Mouse (Mus musculus): ENCODE results near the gene Ankrd13a. TPM values are rescaled to one million over a fixed set of nuclear protein-coding genes. Genes with fewer than 3 reads are reported as not detected.

Ankrd13a gene
- polyA plus RNA-seq, 1 experiment from 2014 or later, result 79.3 TPM

- Histone ChIP-seq H3K9ac (no peak overlapping the region), H3K9me3 (no peaks in the 10 kb centered on the region), H3K27ac (no peak overlapping the region), H3K36me3 (peaks cover 59% of the 10 kb centered on the region), H3K4me1 (0 out of 2 replicates have a peak, but pooled peaks cover 3% of the 10 kb centered on the region), H3K4me3 (no peak overlapping the region), H3K27me3 (no peaks in the 10 kb centered on the region), H3K4me2 (no peak overlapping the region)
- WGBS, result 87% methylated on average over 13 of the region's 13 CpGs
- ATAC-seq (ENCODE audit: borderline replicate concordance, extremely low read depth, low FRiP score, low TSS enrichment), result no peak
These were observed 29.9 kb downstream of the Ankrd13a start for GRCm38 (mm10) chr5:114804335-114804734.

DNA sequence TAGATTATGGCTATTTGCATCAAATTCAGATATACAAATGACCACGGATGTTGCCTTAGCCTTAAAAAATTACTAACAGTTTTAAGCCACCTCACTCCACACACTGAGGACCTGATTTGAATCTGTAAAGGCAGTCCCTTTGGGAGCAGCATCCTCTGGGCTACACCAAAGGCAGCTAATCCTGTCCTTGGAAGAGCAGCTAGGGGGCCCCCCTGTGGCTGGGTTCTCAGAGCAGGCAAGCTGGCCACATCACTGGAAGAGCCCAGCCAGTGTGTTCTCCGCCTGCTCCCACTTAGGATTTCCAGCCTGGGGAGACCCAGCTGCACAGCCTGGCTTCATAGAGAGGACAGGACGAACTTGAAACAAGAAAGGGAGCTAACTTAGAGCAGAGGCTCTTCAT is 30.5 kb downstream of the Ankrd13a start:
- Histone ChIP-seq H3K4me3 (no peak overlapping the region), H3K4me1 (0 out of 2 replicates have a peak, but pooled peaks cover 3% of the 10 kb centered on the region), H3K9me3 (no peaks in the 10 kb centered on the region), H3K27ac (no peak overlapping the region), H3K4me2 (no peak overlapping the region), H3K9ac (no peak overlapping the region), H3K27me3 (no peaks in the 10 kb centered on the region), H3K36me3 (peaks cover 55% of the 10 kb centered on the region)
- WGBS, result 55% methylated on average over 3 of the region's 3 CpGs
- no peak; the same call in 1 of the 2 replicates for ATAC-seq (ENCODE audit: borderline replicate concordance, extremely low read depth, low FRiP score, low TSS enrichment)

DNA sequence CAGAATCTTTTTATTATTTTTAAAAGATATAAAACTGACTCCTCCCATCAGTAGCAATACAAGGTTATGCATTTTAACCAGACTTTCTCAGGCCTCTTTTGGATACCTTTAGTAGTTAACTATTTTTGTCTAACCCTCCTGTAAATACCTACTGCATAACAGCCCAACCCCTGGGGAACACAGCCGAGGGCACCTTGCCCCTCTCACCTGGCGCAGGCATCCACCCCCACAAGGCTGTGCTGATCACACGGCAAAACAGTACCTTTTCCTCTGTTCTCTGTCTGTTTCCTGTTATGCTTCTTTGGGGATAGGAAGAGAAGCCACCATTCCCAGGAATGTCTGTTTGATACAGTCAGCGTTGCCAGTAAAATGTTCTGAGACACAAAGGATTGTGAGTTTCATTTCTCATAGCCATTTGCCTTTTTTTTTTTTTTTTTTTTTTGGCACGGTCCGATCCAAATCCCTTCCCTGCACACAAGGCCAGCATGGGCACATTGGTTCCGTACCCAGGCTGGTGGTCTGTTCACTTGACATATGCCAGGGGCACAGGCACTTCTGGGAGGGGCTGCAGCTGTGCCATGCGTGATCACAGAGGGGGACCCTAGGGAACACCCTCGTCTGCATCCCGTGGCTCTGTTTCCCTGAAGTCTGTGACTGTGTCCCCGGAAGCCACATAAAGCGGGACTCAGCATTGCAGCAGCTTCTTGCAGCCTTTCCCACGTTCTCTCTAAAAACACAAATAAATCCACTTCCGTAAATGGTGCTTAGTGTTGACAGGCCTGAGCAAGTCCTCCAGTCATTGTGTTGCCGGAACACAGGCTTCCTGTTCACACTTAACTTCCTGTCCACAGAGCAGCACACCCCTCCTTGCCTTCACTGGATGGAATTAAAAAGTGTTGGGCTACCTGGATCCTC is 31.2 kb downstream of the Ankrd13a start:
- H3K4me3 ChIP-seq, result no peak overlapping the region
- 0 out of 2 replicates have a peak, but pooled peaks cover 3% of the 10 kb centered on the region for H3K4me1 ChIP-seq
- H3K4me2 ChIP-seq, result peak overlapping the region; percentile 7; the same call in 1 of the 2 replicates
- 0 out of 2 replicates have a peak overlapping the region, but pooled peaks have one; percentile 3 for H3K9ac ChIP-seq
- H3K27me3 ChIP-seq, result no peaks in the 10 kb centered on the region
- H3K27ac ChIP-seq, result peak overlapping the region; percentile 69
- 66% methylated on average over 15 of the region's 15 CpGs for WGBS
- H3K9me3 ChIP-seq, result no peaks in the 10 kb centered on the region
- no peak for ATAC-seq (ENCODE audit: borderline replicate concordance, extremely low read depth, low FRiP score, low TSS enrichment)
- H3K36me3 ChIP-seq, result peaks cover 55% of the 10 kb centered on the region

DNA sequence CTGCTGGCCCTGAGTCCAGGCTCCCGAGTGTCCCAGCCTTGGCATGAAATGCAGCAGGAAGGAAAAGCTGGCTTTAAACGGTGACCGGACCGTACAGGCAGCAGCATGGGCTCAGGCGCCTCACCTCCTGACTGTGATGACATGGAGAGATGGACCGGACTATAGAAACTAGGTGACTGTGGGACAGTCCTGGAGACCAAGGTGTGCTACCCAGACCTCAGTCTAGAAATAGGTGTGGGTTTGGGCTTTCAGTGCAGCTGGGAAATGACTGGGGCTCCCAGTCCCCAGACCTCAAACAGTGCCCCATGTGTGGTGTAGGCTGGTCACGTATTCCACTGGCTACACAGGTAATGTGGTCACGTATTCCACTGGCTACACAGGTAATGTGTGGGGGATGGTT is 32.2 kb downstream of the Ankrd13a start:
- Histone ChIP-seq H3K4me3 (no peak overlapping the region), H3K9me3 (no peaks in the 10 kb centered on the region), H3K4me2 (peak overlapping the region; percentile 7; the same call in 1 of the 2 replicates), H3K27ac (peak overlapping the region; percentile 69), H3K4me1 (0 out of 2 replicates have a peak, but pooled peaks cover 3% of the 10 kb centered on the region), H3K27me3 (no peaks in the 10 kb centered on the region), H3K9ac (no peak overlapping the region), H3K36me3 (peaks cover 50% of the 10 kb centered on the region)
- no peak for ATAC-seq (ENCODE audit: borderline replicate concordance, extremely low read depth, low FRiP score, low TSS enrichment)
- 75% methylated on average over 8 of the region's 8 CpGs for WGBS

- H3K4me2 ChIP-seq, result no peak overlapping the region
- 0 out of 2 replicates have a peak, but pooled peaks cover 3% of the 10 kb centered on the region for H3K4me1 ChIP-seq
- no peak for ATAC-seq (ENCODE audit: borderline replicate concordance, extremely low read depth, low FRiP score, low TSS enrichment)
- 52% methylated on average over 9 of the region's 9 CpGs for WGBS
- no peaks in the 10 kb centered on the region for H3K27me3 ChIP-seq
- H3K9me3 ChIP-seq, result no peaks in the 10 kb centered on the region
- H3K9ac ChIP-seq, result no peak overlapping the region
- peak overlapping the region; percentile 69; the same call in 1 of the 2 replicates for H3K27ac ChIP-seq
- peaks cover 46% of the 10 kb centered on the region for H3K36me3 ChIP-seq
- no peak overlapping the region for H3K4me3 ChIP-seq
These were observed 32.6 kb downstream of the Ankrd13a start for GRCm38 (mm10) chr5:114807063-114807462.

GRCm38 (mm10) chr5:114807468-114807867 is 33.0 kb downstream of the Ankrd13a start:
- H3K4me2 ChIP-seq, result no peak overlapping the region
- no peak overlapping the region for H3K9ac ChIP-seq
- H3K4me3 ChIP-seq, result no peak overlapping the region
- H3K9me3 ChIP-seq, result no peaks in the 10 kb centered on the region
- no peaks in the 10 kb centered on the region for H3K27me3 ChIP-seq
- H3K27ac ChIP-seq, result peak overlapping the region; percentile 69; the same call in 1 of the 2 replicates
- H3K36me3 ChIP-seq, result peaks cover 42% of the 10 kb centered on the region
- peaks cover 7% of the 10 kb centered on the region; the same call in 1 of the 2 replicates for H3K4me1 ChIP-seq
- WGBS, result 33% methylated on average over 8 of the region's 8 CpGs
- ATAC-seq (ENCODE audit: borderline replicate concordance, extremely low read depth, low FRiP score, low TSS enrichment), result no peak

DNA sequence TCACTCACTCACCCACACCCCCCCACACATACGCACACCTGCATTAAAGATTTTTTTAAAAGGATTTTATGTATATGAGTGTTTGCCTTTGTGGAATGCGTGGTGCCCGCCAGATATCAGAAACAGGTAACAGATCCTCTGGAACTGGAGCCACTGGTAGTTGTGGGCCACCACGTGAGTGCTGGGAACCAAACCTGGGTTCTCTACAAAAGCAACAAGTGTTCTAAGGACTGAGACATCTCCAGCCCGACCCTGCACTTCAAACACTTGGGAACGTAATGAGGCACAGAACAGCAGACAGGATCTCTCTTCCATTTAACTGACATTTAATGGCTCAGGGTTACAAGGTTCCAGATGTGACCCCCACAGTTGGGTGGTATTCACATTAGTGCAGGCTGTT is 33.4 kb downstream of the Ankrd13a start:
- no peak for ATAC-seq (ENCODE audit: borderline replicate concordance, extremely low read depth, low FRiP score, low TSS enrichment)
- H3K4me2 ChIP-seq, result no peak overlapping the region
- H3K27me3 ChIP-seq, result no peaks in the 10 kb centered on the region
- H3K9ac ChIP-seq, result no peak overlapping the region
- peaks cover 37% of the 10 kb centered on the region for H3K36me3 ChIP-seq
- WGBS, result 72% methylated on average over 6 of the region's 6 CpGs
- H3K9me3 ChIP-seq, result no peaks in the 10 kb centered on the region
- peaks cover 11% of the 10 kb centered on the region for H3K4me1 ChIP-seq
- H3K27ac ChIP-seq, result no peak overlapping the region
- no peak overlapping the region for H3K4me3 ChIP-seq

- Histone ChIP-seq H3K27me3 (no peaks in the 10 kb centered on the region), H3K9ac (no peak overlapping the region), H3K4me2 (no peak overlapping the region), H3K4me3 (no peak overlapping the region), H3K27ac (no peak overlapping the region), H3K9me3 (no peaks in the 10 kb centered on the region), H3K4me1 (peaks cover 12% of the 10 kb centered on the region), H3K36me3 (peaks cover 33% of the 10 kb centered on the region)
- WGBS, result 78% methylated on average over 8 of the region's 8 CpGs
- ATAC-seq (ENCODE audit: borderline replicate concordance, extremely low read depth, low FRiP score, low TSS enrichment), result no peak
These were observed 33.9 kb downstream of the Ankrd13a start for GRCm38 (mm10) chr5:114808385-114808784.

GRCm38 (mm10) chr5:114809181-114809756 is 34.8 kb downstream of the Ankrd13a start:
- WGBS, result 78% methylated on average over 10 of the region's 10 CpGs
- Histone ChIP-seq H3K36me3 (peaks cover 24% of the 10 kb centered on the region), H3K27ac (no peak overlapping the region), H3K4me1 (peaks cover 12% of the 10 kb centered on the region), H3K4me2 (no peak overlapping the region), H3K4me3 (no peak overlapping the region), H3K9me3 (no peaks in the 10 kb centered on the region), H3K27me3 (no peaks in the 10 kb centered on the region), H3K9ac (no peak overlapping the region)
- ATAC-seq (ENCODE audit: borderline replicate concordance, extremely low read depth, low FRiP score, low TSS enrichment), result no peak

DNA sequence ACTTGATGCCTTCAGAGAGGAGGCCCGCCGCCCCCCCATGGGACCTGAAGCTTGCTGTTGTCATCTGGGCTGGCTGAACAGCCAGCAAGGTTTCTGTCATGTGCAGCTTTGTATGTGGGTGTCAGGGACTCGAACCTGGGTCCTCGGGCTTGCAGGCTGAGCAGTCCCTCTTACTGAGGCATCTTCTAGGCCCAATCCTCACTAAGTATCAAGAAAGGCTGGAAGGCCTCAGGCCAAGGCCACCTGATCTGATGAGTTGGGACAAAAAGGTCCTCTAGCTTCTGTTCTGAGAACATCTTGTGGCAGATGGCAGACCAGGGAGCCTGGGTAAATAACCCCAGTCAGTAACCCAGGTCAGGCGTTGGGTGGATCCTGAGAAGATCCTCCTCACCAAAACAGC is 35.3 kb downstream of the Ankrd13a start:
- WGBS, result 85% methylated on average over 5 of the region's 5 CpGs
- Histone ChIP-seq H3K4me3 (no peak overlapping the region), H3K4me2 (no peak overlapping the region), H3K27me3 (no peaks in the 10 kb centered on the region), H3K9me3 (no peaks in the 10 kb centered on the region), H3K36me3 (peaks cover 18% of the 10 kb centered on the region), H3K27ac (no peak overlapping the region), H3K4me1 (peaks cover 12% of the 10 kb centered on the region), H3K9ac (no peak overlapping the region)
- no peak for ATAC-seq (ENCODE audit: borderline replicate concordance, extremely low read depth, low FRiP score, low TSS enrichment)

- Histone ChIP-seq H3K36me3 (0 out of 2 replicates have a peak, but pooled peaks cover 3% of the 10 kb centered on the region), H3K9me3 (no peaks in the 10 kb centered on the region), H3K9ac (peak overlapping the region; percentile 81), H3K27me3 (no peaks in the 10 kb centered on the region), H3K4me1 (peaks cover 9% of the 10 kb centered on the region), H3K27ac (peak overlapping the region; percentile 82), H3K4me3 (peak overlapping the region; percentile 95), H3K4me2 (peak overlapping the region; percentile 61)
- ATAC-seq (ENCODE audit: borderline replicate concordance, extremely low read depth, low FRiP score, low TSS enrichment), result peak; percentile 92
- WGBS, result under 1% methylated on average over 50 of the region's 50 CpGs
These were observed 39.2 kb downstream of the Ankrd13a start for GRCm38 (mm10) chr5:114813525-114814181.

Measured in lung, embryonic 15.5 days (tissue).